Mouse (Mus musculus): ENCODE data around the gene Cryzl1.
A peak's percentile ranks its signal among the peaks of the same experiment; 100 is the strongest.

The Cryzl1 gene

GRCm38 (mm10) chr16:91639636-91640035 lies 89.1 kb downstream of the Cryzl1 start:
- peak; percentile 79 for DNase-seq
